Mouse (Mus musculus): Measurements from ENCODE around the gene Prr19. TPM values are rescaled to one million over a fixed set of nuclear protein-coding genes. Genes with fewer than 3 reads are reported as not detected.

Gene Prr19
- not detected in 2 replicates for total RNA-seq (2023)

DNA sequence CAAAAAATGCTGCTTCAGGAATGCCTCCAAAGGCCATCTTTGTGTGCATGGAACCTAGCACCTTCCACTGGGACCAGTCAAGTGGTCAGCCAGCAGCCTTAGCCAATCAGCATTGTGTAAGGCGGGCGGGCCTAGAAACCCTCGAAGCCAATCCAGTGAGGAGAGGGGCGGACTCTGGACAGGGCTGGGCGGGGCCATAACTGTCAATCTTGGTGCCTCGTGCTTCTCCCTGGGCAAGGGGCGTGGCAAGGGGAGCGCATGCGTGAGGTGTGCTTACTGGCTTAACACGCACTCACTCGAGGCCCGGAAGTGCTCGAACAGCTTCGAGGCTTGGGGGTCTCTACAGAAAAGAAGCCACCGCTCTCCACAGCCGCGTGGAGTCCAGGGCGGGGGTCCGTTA, at the start of gene Prr19:
Gene Prr19 (plus strand): TSS at position 349 of the 400 bp plus-strand sequence.

DNA sequence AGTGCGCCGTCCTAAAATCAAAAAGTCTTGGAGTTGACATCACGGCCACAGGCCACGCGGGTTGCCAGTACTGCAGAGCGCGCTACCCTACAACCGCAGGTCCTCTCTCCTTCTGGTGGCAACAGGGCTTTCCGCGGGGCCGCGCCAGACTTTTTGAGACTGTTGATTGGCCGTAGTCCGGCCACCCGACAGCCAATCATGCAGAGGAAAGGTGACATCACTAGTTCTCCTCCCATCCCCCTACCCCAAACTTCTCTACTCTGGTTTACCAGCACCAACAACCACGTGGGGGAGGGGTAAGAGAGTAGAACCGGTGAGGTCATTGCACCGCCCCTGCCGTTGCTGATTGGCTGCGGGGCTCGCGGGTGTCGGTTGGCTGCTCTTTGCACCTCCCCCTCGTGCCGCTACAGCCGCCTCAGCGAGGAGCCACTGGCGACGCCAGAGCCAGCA, 33.9 kb upstream of the Prr19 start, which contains the start of gene Cic:
Gene Cic (plus strand): TSS at position 404 of the 450 bp plus-strand sequence.

DNA sequence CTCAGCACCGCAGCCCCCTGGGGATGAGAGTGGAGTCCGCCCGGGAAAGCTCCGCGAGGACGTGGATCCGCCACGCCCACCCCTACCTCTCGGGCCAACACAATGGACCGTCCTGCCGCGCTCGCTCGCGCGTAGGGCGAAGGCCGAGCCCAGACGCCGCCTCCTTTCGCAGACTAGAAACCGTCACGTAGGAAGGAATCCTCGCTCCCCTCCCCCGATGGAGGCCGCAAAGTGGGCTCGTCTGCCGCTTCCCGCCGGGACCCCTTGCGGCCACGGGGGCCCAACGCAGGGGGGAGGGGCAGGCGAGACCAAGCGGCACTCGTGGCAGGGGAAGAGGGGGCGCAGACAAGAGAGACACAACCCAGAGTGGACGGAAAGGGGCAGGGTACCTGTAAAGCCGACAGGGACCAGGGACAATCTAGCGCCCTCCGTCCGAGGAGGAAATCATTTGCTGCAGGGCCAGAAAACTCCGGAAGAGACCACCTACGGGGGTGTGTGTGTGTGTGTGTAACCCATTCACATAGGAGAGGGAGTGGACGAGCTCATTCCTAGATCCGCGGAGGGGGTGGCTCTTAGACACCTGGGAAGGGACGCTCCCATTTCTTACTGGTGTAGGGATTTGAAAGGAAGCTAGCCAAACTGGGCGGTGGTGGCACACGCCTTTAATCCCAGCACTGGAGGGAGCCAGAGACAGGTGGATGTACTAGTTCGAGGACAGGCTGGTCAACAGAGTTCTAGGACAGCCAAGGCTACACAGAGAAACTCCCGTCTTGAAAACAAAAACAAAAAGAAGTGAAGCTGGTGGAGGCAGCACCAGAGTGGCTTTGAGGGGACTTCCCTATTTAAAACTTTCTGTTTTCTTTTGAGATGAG, 3.5 kb upstream of the Prr19 start, which contains the start of gene Pafah1b3:
Gene Pafah1b3 (minus strand): TSS at position 533 of the 872 bp plus-strand sequence.

DNA sequence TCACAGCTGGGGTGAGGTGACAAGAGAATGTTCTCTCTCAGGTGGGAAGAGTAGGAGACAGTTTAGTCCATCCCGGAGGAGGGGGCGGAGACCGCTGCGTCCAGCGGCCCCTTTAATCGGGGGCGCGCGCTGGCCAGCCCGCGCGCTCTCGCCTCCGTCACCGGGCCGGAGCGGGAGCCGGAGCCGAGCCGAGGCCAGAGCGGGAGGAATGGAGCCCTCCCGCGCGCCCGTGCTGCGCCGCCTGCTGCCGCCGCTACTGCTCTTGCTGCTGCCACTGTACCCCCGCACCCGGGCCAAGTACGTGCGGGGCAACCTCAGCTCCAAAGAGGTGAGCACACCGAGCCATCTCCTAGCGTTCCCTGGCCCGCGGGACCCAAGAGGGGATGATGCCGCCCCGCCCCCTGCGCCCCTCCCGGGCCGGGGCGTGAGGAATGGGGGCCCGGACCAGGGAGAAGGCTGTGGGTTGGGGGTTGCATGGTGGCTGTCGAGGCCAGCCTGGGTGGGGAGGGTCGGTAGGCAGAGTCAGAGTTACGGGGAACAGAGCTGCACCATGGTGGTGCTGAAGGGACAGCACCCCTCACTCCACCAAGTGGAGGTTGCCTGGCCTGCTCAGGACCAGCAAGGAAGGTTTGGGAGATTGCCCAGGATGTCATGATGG, 4.9 kb downstream of the Prr19 start, which contains the start of gene Tmem145:
Gene Tmem145 (plus strand): TSS at position 151 of the 658 bp plus-strand sequence.

DNA sequence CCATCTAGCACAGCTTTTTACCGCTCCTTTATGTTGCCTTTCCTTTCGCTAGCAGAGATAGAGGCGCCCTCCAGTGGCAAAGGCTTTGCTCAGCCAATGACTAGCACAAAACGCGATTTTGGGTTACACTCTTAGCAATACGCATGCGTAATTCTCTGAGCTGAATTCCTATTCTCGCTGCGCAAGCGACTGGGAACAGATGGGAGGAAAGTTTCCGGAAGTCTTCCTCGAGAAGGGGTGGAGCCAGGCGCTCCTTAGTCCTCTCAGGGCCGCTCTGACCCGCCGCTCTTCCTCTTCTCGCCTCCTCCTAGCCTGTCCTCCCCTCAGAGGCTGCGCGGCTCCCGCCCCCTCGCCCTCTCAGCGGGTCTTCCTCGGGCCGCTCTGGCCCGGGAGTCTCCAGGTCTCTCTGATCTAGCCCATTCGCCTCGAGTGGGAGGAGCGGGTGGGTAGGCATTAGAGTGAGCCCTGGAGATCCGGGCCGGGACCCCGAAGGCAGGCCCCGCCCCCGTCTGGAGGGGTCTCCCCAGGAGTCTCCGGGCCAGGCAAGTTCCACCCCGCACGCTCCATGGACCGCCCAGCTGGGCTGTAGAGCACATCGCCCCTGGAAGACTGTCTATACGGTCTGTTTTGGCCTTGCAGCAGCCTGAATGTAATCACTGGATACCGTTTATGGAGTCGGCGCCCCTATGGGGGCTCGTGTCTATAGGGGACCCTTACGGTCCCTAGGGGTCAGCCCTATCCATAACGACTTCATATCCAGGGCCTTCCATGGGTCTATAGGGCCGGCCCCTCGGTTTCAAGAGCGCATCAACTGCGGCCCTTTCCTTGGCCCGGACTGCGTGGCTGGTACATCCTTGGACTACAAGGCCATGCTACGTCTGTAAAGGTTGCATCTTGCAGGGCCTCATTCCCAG, 15.6 kb downstream of the Prr19 start, which contains the start of gene Megf8:
Gene Megf8 (plus strand): TSS at position 633 of the 914 bp plus-strand sequence.

Other genes with a start within 250 kb of the Prr19 start
- 1.7 and 5.5 TPM in 2 replicates for gene Grik5, start 229.1 kb upstream of the Prr19 start, total RNA-seq (2023)
- gene Zfp574, start 228.8 kb upstream of the Prr19 start, total RNA-seq (2023) = 10.4 and 11.0 TPM in 2 replicates
- 7.4 and 8.8 TPM in 2 replicates for gene Pou2f2, start 121.7 kb upstream of the Prr19 start, total RNA-seq (2023)
- 228 and 310 TPM in 2 replicates for gene Dedd2, start 80.8 kb upstream of the Prr19 start, total RNA-seq (2023)
- gene Zfp526, start 80.0 kb upstream of the Prr19 start, total RNA-seq (2023) = 7.1 and 8.5 TPM in 2 replicates
- gene Gsk3a, start 63.6 kb upstream of the Prr19 start, total RNA-seq (2023) = 66.1 and 79.7 TPM in 2 replicates
- 7.6 and 9.5 TPM in 2 replicates for gene Erf, start 50.6 kb upstream of the Prr19 start, total RNA-seq (2023)
- 191 and 236 TPM in 2 replicates for gene Cic, start 33.7 kb upstream of the Prr19 start, total RNA-seq (2023)
- gene Pafah1b3, start 3.4 kb upstream of the Prr19 start, total RNA-seq (2023) = 4.6 and 9.4 TPM in 2 replicates
- gene Tmem145, start 4.7 kb downstream of the Prr19 start, total RNA-seq (2023) = not detected in 2 replicates
- 1.9 and 3.2 TPM in 2 replicates for gene Megf8, start 15.8 kb downstream of the Prr19 start, total RNA-seq (2023)
- not detected in 2 replicates for gene Cnfn, start 68.3 kb downstream of the Prr19 start, total RNA-seq (2023)
- gene Lipe, start 97.3 kb downstream of the Prr19 start, total RNA-seq (2023) = 49.2 and 51.6 TPM in 2 replicates
- gene Cxcl17, start 111.5 kb downstream of the Prr19 start, total RNA-seq (2023) = not detected in 2 replicates
- 225 and 283 TPM in 2 replicates for gene Ceacam1, start 176.2 kb downstream of the Prr19 start, total RNA-seq (2023)
- 31.1 and 36.1 TPM in 2 replicates for gene Ceacam2, start 238.4 kb downstream of the Prr19 start, total RNA-seq (2023)